Mouse (Mus musculus) gastrocnemius, adult 2 months (tissue): ENCODE measurements around the gene Abcc1. TPM values are rescaled to one million over a fixed set of nuclear protein-coding genes. Genes with fewer than 3 reads are reported as not detected.

Source experiments
- DNase-seq: peaks from one replicate; pipeline ENCODE4 v3.0.0; 2022
- H3K27ac ChIP-seq: fragments of 200-600 bp; 2 replicates; pipeline ENCODE4 v1.8.1; 2022; ENCODE audit warnings: mild to moderate bottlenecking
- H3K4me3 ChIP-seq: fragments of 200-600 bp; 2 replicates; pipeline ENCODE4 v1.8.1; 2022; ENCODE audit warnings: mild to moderate bottlenecking, moderate library complexity
- CTCF ChIP-seq: fragments of 200-600 bp; IDR thresholded peaks from 2 replicates; pipeline ENCODE4 v1.8.1; 2022; ENCODE audit warnings: antibody characterized with exemption, mild to moderate bottlenecking, moderate library complexity
- intact Hi-C: fragments of 180-260 bp; cut with DNase I; formaldehyde crosslinking; loops from one replicate; pipeline ENCODE4 v1.15.1; 2025
- total RNA-seq, 2 experiments: library from RNA; stranded (reverse); gene quantifications; 2 replicates each; pipeline ENCODE4 v1.2.3; 2021

Abcc1 gene
- total RNA-seq, 2 experiments from 2014 or later = 21.6 to 25.0 TPM

DNA sequence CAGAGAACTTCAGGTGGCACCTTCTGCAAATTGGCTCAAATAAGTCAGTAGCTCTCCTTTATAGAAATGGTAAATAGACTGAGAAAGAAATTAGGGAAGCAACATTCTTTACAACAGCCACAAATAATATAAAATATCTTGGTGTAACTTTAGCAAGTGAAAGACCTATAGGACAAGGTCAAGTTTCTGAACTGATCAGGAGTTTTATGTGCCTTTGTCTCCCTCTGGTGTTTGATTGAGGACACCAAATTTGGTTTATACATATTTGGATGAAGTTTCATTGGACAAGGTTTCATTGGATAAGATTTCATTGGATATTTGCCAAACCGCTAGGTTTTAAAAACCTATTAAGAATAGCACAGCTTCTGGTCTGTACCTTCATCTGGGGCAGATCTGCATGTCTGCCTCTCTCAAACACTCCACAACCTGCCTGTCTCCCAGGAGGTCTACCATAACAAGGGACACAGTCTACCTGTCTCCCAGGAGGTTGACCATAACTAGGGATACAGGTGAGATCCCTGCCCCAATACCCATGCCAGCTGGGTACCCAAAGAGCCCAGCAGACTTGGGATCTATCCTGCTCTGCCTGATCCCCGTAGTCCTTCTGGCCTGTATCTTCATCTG lies 132.2 kb downstream of the Abcc1 start:
- peak; percentile 66 for TF ChIP-seq CTCF
- intact Hi-C loops = loop anchor here (2.0 kb wide), 1 partner anchor 257 kb away; no protein-coding TSS in a partner anchor
- Histone ChIP-seq H3K27ac (no peak overlapping the region), H3K4me3 (no peak overlapping the region)
- DNase-seq = no peak

DNA sequence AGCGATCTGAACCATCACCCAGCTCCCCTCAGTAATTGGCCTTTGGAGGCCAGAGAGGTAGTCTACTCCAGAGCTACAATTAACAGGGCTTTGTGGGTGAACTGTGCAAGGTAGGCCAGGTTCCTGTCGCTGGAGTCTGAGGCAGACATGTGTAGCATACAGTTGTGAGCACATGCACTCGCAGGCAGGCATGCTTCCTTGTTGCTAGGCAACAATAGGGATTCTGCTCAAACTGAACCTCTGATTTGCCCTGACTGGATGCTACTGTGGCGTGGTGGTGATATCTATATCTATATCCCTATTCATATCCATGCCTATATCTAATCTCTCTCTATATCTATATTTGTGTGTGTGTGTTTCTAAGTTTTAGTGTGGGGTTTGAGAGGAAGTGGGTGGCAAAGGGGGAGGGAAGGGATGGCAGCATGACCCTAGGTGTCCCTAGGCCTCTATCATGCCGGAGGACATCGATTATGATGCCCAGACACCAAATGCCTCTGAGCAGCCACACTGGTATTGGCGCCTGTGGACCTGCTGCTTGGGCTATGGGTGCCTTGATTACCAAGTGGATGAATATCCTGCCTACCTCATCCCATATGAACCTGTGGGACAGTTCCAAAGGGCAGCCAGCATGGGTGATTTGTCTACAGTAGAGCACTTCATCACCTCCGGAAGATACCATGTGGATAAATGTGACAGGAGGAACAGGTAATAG lies 140.4 kb downstream of the Abcc1 start:
- no peak overlapping the region for H3K4me3 ChIP-seq
- TF ChIP-seq CTCF = no peak
- DNase-seq = no peak
- H3K27ac ChIP-seq = no peak overlapping the region
- intact Hi-C loops = no loop called here

DNA sequence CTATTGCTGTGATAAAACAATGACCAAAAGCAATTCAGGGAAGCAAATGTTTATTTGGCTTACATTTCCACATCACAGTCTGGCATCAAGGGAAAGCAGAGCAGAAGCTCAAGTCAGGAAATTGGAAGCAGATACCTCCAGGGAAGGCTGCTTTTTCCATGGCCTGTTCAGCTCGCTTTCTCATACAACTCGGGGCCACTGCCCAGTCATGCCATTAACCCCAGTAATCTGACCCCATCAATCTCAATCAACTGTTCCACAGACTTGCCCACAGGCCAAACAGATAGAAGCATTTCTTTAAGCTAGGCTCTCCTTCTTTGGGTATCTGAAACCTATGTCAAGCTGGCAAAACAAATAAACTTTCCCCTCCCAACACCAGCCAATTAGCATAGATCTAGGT lies 145.1 kb downstream of the Abcc1 start:
- Histone ChIP-seq H3K4me3 (no peak overlapping the region), H3K27ac (no peak overlapping the region)
- no peak for DNase-seq
- TF ChIP-seq CTCF = no peak
- intact Hi-C loops = no loop called here

Other genes with a start within 250 kb of the Abcc1 start
- gene Nde1, start 198.3 kb upstream of the Abcc1 start, total RNA-seq = 10 to 100 TPM; 29.9 to 32.2 TPM
- gene Marf1, start 198.2 kb upstream of the Abcc1 start, total RNA-seq = 10 to 100 TPM; 20.9 to 25.6 TPM
- 10 to 100 TPM; 19.1 to 20.1 TPM for gene Myh11, start 70.2 kb upstream of the Abcc1 start, total RNA-seq
- 10 to 100 TPM; 65.5 to 73.3 TPM for gene Fopnl, start 44.2 kb upstream of the Abcc1 start, total RNA-seq
- not detected for gene A630010A05Rik, start 200.8 kb downstream of the Abcc1 start, total RNA-seq